Mouse (Mus musculus) stomach, embryonic 15.5 days (tissue): ENCODE data around the gene Gm21095. TPM values are rescaled to one million over a fixed set of nuclear protein-coding genes. Genes with fewer than 3 reads are reported as not detected.
"Not testable (repeated sequence)": the region's sequence is repeated elsewhere in the genome, so short reads cannot be mapped to it uniquely, and the experiment has no call there.

Source experiments
- ATAC-seq: fragments of 200-750 bp; cut with Nextera tagmentation; 2 replicates; pipeline ENCODE4 v1.8.0; 2017; ENCODE audit warnings: low read depth, moderate number of reproducible peaks, moderate TSS enrichment; ENCODE audit not compliant: insufficient read depth, low FRiP score
- H3K27ac ChIP-seq: fragments of 300-500 bp; sonication (generic); 2 replicates; pipeline ENCODE4 v1.5.1; 2015; ENCODE audit warnings: mild to moderate bottlenecking, inconsistent platforms
- H3K27me3 ChIP-seq: fragments of 300-500 bp; sonication (generic); replicated peaks from 2 replicates; pipeline ENCODE4 v1.6.1; 2015; ENCODE audit warnings: inconsistent platforms
- H3K36me3 ChIP-seq: fragments of 300-500 bp; sonication (generic); 2 replicates; pipeline ENCODE4 v1.6.1; 2015; ENCODE audit warnings: inconsistent platforms
- H3K4me1 ChIP-seq: fragments of 300-500 bp; sonication (generic); 2 replicates; pipeline ENCODE4 v1.6.1; 2015; ENCODE audit warnings: inconsistent platforms
- H3K4me2 ChIP-seq: fragments of 300-500 bp; sonication (generic); 2 replicates; pipeline ENCODE4 v1.6.1; 2015; ENCODE audit warnings: mild to moderate bottlenecking, inconsistent platforms
- H3K4me3 ChIP-seq: fragments of 300-500 bp; sonication (generic); replicated peaks from 2 replicates; pipeline ENCODE4 v1.5.1; 2015; ENCODE audit warnings: inconsistent platforms
- H3K9ac ChIP-seq: fragments of 300-500 bp; sonication (generic); 2 replicates; pipeline ENCODE4 v1.6.1; 2015; ENCODE audit warnings: inconsistent platforms
- H3K9me3 ChIP-seq: fragments of 300-500 bp; sonication (generic); 2 replicates; pipeline ENCODE4 v1.6.1; 2016; ENCODE audit warnings: inconsistent platforms
- WGBS: fragments of 180-500 bp; shearing (Covaris S2); methylation state at CpG from one replicate; pipeline ENCODE4 v1.1.7; 2015; 5-methylcytosine and 5-hydroxymethylcytosine counted together
- polyA plus RNA-seq: library from polyadenylated mRNA; unstranded; fragments of >200 nt; fragmentation: Nextera tagmentation; extraction: Ambion mirVana; gene quantifications from 2 replicates; pipeline ENCODE4 v1.2.1, GENCODE M21; 2015

Gene Gm21095
- not detected in 2 replicates for polyA plus RNA-seq

DNA sequence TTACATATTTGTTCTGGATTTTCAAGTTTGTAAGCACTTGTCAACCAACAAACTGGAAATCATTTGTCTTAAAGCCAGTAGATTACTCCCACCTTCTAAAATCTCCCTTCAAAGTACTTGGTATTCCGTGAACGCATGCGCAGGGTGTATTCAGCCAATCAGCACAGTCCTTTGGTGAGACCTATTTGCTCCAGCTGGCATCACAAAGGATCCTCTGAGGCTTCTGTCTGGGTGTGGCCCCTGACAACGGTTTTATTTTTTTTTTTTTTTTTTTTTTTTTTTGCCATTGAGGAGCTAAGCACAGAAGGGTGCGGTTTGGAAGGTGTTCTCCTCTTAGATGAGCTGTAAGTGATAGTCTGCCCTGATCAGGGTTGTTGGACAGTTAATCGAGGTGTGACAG is at the start of gene Gm21095:
Gene Gm21095 (plus strand): TSS at position 301 of the 400 bp plus-strand sequence.
- not testable (repeated sequence) for H3K27ac ChIP-seq, H3K36me3 ChIP-seq, H3K4me1 ChIP-seq, H3K4me2 ChIP-seq, ATAC-seq, H3K9me3 ChIP-seq, H3K27me3 ChIP-seq, H3K9ac ChIP-seq, H3K4me3 ChIP-seq
- WGBS: no CpG with 5 or more reads among the region's 6 CpGs
